Mouse (Mus musculus) left cerebral cortex, postnatal 4 days (tissue): ENCODE measurements at regions not wholly inside any gene's neighbourhood (a gene's known extent, or its start where the extent isn't known, plus 50 kb on each side); places are given as distances from the start of the nearest gene placed in this dataset.

Source experiments
- DNase-seq: peaks from one replicate; pipeline ENCODE4 v3.0.0-alpha.2; 2022
- intact Hi-C: fragments of 180-260 bp; cut with DNase I; formaldehyde crosslinking; loops from one replicate; pipeline ENCODE4 v1.15.1; 2025

DNA sequence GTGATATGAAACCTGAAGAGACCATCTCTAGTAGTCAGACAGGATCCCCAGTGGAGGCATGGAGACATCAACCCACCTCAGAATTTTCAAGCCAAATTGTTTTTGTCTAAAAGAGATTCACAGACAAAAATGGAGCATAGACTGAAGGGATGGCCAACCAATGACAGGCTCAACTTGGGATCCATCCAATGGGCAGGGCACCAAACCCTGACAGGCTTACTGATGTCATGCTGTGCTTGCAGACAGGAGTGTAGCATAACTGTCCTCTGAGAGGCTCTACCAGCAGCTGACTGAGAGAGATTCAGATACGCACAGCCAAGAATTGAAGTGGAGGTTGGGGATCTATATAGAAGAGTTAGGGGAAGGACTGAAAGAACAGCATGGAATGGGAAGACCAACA, 1461.4 kb upstream of the Adgrl3 start:
- intact Hi-C loops: no loop called here
- peak; percentile 6 for DNase-seq

DNA sequence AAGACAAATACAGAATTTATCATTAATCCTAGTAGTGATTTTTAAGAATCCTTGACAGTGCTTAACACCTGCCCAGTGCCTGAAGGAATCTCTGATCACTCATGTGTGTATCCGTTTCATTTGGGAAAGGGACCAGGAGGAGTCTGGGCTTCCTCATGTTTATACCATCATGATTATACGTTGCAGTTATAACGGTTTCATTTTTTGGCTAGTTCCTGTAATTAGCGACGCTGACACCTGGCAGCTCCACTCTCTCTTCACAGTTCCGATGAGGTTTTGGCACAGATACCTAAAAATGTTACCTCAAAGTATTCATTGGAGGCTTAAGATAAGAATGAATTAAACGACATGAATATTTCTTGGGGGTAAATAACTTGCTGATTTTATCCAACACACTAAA, 1431.2 kb upstream of the Adgrl3 start:
- intact Hi-C loops: no loop called here
- DNase-seq: no peak
